Mouse (Mus musculus) testis, adult 2 months (tissue): Measurements from ENCODE around the gene Gnai2.

ENCODE experiments used
- CTCF ChIP-seq: fragments of 200-500 bp; IDR thresholded peaks from 2 replicates; pipeline ENCODE4 v1.5.1; 2012; ENCODE audit warnings: low read depth, mild to moderate bottlenecking, inconsistent platforms, low read length, moderate library complexity; ENCODE audit not compliant: control insufficient read depth, insufficient read depth, insufficient replicate concordance
- POLR2A ChIP-seq: fragments of 200-500 bp; IDR thresholded peaks from 2 replicates; pipeline ENCODE4 v1.6.1; 2012; ENCODE audit warnings: low read depth, mild to moderate bottlenecking, inconsistent platforms, low read length, moderate library complexity; ENCODE audit not compliant: control insufficient read depth

DNA sequence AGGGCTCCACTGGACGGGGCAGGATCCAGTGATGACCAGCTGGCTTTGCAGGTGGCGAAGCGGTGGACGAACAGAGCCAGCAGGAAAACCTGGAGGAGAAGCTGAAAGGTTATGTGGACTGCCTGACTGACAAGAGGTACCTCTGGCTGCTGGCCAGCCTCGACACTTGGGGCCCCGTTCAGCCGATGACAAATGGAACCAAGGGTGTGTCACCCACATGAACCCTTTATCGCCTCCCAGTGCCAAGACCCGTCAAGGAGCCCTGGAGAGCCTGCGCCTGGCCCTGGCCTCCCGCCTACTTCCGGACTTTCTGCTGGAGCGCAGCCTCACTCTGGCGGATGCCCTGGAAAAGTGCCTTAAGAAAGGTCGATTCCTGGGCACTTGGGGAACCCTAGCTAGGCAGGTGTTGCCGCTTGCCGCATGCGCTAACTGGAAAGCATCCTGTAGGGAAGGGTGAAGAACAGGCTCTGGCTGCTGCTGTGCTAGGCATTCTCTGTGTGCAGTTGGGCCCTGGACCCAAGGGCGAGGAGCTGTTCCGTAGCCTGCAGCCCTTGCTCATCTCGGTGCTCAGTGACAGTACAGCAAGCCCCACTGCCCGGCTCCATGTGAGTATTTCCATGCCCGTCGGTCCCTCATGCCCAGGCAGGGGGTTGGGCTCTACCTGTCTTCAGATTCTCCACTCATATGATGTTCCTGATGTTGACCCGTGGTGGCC, 45.0 kb downstream of the Gnai2 start:
- no peak for TF ChIP-seq CTCF
- TF ChIP-seq POLR2A = no peak
